Mouse (Mus musculus): Measurements from ENCODE around the gene Tmem255a. TPM values are rescaled to one million over a fixed set of nuclear protein-coding genes. Genes with fewer than 3 reads are reported as not detected.
A peak's percentile ranks its signal among the peaks of the same experiment; 100 is the strongest.

Tmem255a gene
- total RNA-seq, 2 experiments from 2014 or later, result not detected

DNA sequence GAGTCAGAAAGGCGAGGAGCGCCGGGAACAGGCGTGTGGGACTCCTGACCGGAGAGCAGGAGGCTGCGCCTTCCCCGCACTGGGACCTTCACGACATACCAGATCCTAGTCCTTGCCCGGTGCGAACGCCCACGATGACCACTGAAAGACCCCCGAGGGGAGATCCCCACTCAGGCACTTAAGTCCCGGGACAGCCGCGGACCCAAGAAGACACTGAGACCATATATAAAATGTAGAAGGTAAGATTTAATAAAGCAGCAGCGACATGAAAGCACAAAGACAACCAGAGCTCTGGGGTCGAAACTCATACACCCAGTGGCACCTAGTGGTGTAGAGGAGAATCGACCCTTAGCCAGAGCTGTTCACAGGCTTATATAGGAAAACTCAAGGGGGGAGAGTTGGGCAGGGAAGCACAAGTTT, 72.3 kb downstream of the Tmem255a start:
- peak; percentile 47; the same call in 1 of the 2 replicates for ATAC-seq (replicated peaks; ENCODE audit: poor library complexity, severe bottlenecking)

DNA sequence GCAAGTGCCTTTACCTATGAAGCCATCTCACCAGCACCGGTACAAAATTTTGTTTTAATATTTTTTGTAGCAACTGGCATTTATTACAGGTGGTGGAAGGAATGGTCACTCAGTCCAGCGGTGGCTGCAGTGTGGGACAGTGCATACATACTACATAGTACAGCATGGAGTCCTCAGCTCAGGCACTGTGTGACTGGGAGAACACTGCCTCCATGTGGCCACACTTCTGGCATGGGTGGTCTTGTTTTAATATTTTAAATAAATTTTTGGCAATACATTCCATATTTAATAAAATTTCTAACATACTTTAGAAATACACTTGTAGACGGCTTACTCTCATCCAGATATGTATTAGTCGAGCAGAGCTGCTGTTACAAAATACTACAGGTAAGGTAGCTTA, 85.6 kb downstream of the Tmem255a start:
- no peak for ATAC-seq (replicated peaks; ENCODE audit: poor library complexity, severe bottlenecking)

GRCm38 (mm10) chrX:38166064-38166463, 86.2 kb downstream of the Tmem255a start:
- no peak for ATAC-seq (replicated peaks; ENCODE audit: poor library complexity, severe bottlenecking)

- ATAC-seq (replicated peaks; ENCODE audit: poor library complexity, severe bottlenecking), result no peak
These were observed 86.9 kb downstream of the Tmem255a start for GRCm38 (mm10) chrX:38165315-38165714.

- no peak for ATAC-seq (replicated peaks; ENCODE audit: poor library complexity, severe bottlenecking)
These were observed 93.1 kb downstream of the Tmem255a start for GRCm38 (mm10) chrX:38159097-38159496.

Other genes with a start within 250 kb of the Tmem255a start
- gene Btg1-ps1, start 233.6 kb downstream of the Tmem255a start, total RNA-seq (2014; fragmentation: Nextera tagmentation), result not detected in 2 replicates
- not detected in 2 replicates for gene Btg1-ps1, start 233.6 kb downstream of the Tmem255a start, total RNA-seq (2017)
- gene Btg1-ps2, start 209.3 kb downstream of the Tmem255a start, total RNA-seq (2014; fragmentation: Nextera tagmentation), result not detected in 2 replicates
- not detected in 2 replicates for gene Btg1-ps2, start 209.3 kb downstream of the Tmem255a start, total RNA-seq (2017)
- gene Rhox10, start 186.0 kb downstream of the Tmem255a start, total RNA-seq (2014; fragmentation: Nextera tagmentation), result not detected in 2 replicates
- not detected in 2 replicates for gene Rhox10, start 186.0 kb downstream of the Tmem255a start, total RNA-seq (2017)
- not detected in 2 replicates for gene Rhox11, start 167.3 kb downstream of the Tmem255a start, total RNA-seq (2014; fragmentation: Nextera tagmentation)
- gene Rhox11, start 167.3 kb downstream of the Tmem255a start, total RNA-seq (2017), result not detected in 2 replicates
- gene Rhox12, start 141.5 kb downstream of the Tmem255a start, total RNA-seq (2014; fragmentation: Nextera tagmentation), result not detected in 2 replicates
- gene Rhox12, start 141.5 kb downstream of the Tmem255a start, total RNA-seq (2017), result not detected in 2 replicates
- not detected in 2 replicates for gene Rhox13, start 131.2 kb downstream of the Tmem255a start, total RNA-seq (2014; fragmentation: Nextera tagmentation)
- gene Rhox13, start 131.2 kb downstream of the Tmem255a start, total RNA-seq (2017), result not detected in 2 replicates
- gene Zbtb33, start 62.6 kb downstream of the Tmem255a start, total RNA-seq (2014; fragmentation: Nextera tagmentation), result 14.4 and 20.8 TPM in 2 replicates
- 15.8 and 21.2 TPM in 2 replicates for gene Zbtb33, start 62.6 kb downstream of the Tmem255a start, total RNA-seq (2017)
- gene Atp1b4, start 63.7 kb upstream of the Tmem255a start, total RNA-seq (2014; fragmentation: Nextera tagmentation), result not detected in 2 replicates
- not detected in 2 replicates for gene Atp1b4, start 63.7 kb upstream of the Tmem255a start, total RNA-seq (2017)
- 161 and 173 TPM in 2 replicates for gene Lamp2, start 204.0 kb upstream of the Tmem255a start, total RNA-seq (2014; fragmentation: Nextera tagmentation)
- 179 and 206 TPM in 2 replicates for gene Lamp2, start 204.0 kb upstream of the Tmem255a start, total RNA-seq (2017)

Measured in granulocyte monocyte progenitor cell, adult 5-6 weeks (primary cell).